Mouse (Mus musculus) fat pad, adult 2 months (tissue): ENCODE measurements around the gene E2f6.

Experiments
- DNase-seq: peaks from one replicate; pipeline ENCODE4 v3.0.0-alpha.2; 2011; ENCODE audit warnings: low read depth, low spot score; ENCODE audit errors: extremely low read depth

E2f6 gene

GRCm38 (mm10) chr12:16847204-16847792 is 36.5 kb downstream of the E2f6 start:
- DNase-seq, result no peak

DNA sequence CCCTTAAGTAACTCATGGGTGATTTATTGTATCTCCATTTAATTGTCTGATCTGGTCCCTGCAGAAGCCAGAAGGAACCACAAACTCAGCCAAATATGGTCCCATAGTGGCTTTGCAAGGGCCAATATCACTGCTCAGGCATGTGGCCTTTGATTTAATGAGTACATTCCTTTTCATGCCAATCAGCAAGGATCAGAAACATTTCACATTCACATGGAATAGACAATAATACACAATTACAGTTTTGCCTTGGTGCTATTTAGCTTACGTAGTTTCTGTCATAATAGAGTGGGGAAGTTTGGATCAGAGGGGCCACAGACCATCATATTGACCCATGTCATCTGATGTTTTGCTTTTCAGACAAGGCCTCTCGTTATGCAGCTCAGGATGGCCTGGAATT is 37.7 kb downstream of the E2f6 start:
- no peak for DNase-seq

GRCm38 (mm10) chr12:16849821-16850220 is 39.1 kb downstream of the E2f6 start:
- no peak for DNase-seq

DNA sequence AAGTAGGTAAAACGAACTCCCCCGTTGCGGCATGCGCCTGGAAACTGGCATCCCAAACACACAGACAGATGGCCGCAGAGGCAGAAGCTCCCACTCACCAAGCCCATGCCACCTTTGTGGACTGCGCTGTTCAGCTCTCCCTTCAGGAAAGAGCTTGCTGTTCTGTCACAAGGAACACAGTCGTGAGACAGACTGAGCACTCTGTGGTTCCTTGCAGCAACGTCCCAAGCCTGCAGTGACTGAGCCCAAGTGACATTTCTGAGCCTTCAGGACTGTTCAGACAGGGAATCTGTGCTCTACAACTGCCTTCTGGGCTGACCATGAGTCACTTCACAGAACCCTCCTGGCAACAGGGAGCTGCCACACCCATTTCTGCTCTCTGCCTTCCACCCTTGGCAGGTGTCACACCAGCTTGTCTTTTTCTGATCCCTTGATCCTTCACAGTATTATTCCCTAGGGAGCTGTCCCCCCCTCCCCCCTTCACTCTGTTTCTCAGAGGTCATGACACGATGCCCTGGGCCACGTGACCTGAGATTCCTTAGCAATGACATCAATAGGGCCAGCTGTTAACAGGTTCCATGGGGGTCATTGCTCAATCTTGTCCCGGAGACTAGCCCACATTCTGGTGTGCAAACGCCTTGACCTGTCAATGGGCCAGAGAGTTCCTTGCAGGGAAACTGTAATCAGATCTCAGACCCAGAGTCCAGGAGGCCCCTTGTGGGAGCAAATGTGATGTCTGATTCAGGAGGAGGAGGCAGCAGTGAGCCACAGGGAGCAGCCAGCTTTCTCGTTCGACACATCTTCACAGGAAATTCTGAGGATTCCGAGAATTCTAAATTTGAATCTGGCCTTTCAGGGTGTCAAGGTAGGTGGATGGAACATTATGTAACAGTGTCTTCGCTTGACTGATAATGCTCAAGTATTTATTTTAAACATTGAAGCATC is 39.9 kb downstream of the E2f6 start:
- no peak for DNase-seq

- no peak for DNase-seq
These were observed 42.8 kb downstream of the E2f6 start for GRCm38 (mm10) chr12:16853431-16854165.

- DNase-seq, result no peak
These were observed 45.0 kb downstream of the E2f6 start for GRCm38 (mm10) chr12:16855632-16856305.

GRCm38 (mm10) chr12:16856306-16856679 is 45.5 kb downstream of the E2f6 start:
- DNase-seq, result no peak

DNA sequence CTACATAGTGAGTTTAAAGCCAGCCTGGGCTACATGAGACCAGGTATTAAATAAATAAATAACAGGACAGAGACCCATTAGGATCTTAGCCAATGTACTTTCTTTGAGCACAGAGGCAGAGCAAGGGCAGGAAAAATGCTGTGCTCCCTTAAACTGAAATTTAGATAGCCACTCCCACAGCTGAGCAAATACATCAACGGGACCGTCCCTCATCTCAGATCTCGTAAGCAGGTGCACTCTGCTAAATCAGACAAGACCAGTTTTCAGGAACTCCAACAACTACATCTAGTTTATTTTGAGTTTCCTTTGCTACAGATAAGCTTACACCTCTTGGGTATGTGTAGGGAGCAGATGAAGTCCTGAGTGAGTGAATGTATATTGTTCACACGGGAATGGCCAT is 47.3 kb downstream of the E2f6 start:
- no peak for DNase-seq

DNA sequence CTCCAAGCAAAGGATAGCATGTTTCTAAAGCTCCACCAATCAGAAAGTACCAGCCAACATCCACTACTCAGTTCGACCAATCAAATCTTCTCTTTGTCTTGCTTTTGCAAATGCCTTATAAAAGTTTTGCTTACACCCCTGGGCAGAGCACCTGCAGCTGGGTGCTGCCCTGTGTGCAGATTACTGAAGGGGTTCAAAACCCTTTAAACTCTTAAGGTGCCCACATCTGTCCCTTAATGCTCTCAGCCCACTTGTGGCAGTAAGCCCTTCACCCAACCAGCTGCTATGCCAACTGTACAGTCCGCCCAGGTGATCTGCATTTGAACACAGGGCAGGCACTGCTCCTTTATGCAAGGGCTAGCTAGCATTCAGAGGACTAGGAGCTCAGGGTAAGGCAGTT is 49.0 kb downstream of the E2f6 start:
- DNase-seq, result no peak

GRCm38 (mm10) chr12:16860533-16860932 is 49.8 kb downstream of the E2f6 start:
- DNase-seq, result no peak

DNA sequence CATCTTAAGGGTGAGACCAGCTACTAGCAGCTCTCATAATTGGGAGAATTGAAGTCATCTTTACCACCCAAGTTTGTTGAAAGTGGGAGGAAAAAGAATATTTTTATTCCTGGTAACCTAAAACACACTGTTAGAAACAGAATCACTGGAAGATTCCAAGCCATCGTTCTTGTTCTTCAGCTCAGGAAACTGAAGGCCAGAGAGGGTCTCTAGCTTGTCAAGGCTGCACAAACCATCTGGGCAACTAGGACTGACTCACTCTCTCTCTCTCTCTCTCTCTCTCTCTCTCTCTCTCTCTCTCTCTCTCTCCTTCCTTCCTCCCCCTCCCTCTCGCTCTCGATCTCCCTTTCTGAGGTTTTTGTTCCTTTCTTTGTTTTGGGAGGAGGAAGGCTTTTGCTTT is 50.2 kb downstream of the E2f6 start:
- DNase-seq, result no peak

DNA sequence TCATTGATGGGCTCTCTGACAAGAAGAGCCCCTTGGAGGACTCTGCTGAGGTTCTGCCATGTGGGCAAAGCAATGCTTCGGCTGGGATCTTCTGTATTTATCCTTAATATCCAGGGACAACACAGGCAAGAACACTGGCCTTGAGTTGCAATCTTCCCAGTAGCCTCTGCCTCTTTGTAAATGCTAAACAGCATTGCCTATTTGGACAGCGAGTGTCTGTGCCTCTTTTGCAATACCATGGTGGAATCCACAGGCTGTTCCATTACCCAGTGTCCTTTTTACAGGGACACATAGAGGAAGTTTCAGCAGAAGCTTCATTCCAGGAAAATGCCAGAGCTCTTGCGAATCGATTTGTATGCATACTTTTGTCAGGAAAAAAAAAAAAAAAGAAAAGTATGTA is 53.7 kb downstream of the E2f6 start:
- no peak for DNase-seq

DNA sequence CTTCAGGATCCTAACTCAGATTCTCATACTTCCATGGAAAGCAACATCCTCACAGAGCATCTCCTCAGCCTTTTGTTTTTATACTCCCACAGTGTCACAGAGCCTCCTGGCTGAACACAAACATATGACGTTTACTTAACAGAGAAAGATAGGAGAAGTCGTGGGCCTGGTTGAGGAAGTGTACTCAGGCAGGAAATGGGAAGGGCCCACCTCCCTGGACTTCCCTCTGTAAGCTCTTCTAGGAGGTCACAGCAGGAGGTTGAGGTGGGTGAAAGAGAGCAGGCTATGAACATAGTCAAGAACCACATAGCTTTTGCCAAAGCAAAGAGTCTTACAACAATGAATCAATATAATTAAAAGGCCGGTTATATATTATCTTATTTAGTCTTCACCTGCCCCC is 55.1 kb downstream of the E2f6 start:
- no peak for DNase-seq

- DNase-seq, result no peak
These were observed 55.7 kb downstream of the E2f6 start for GRCm38 (mm10) chr12:16866460-16866859.

GRCm38 (mm10) chr12:16867306-16867705 is 56.5 kb downstream of the E2f6 start:
- DNase-seq, result no peak

DNA sequence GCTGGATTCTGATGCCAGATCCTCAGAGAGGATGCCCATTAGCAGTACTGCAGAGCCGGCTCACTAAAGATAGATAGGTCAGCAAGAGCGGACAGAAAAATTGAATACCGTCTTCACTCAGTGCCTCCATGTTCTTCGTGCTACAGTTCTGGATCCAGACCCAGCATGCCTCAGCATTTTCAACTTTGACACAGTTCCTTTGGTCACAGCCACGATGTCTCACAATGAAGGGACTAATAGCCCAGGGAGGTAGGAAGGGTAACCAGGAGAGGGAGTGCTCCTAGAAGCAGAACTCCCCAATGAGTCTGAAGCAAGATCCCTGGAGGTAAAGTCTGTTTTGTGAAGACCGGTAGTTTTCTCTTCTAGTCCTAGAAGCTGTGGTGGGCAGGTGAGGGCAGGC is 57.9 kb downstream of the E2f6 start:
- no peak for DNase-seq

DNA sequence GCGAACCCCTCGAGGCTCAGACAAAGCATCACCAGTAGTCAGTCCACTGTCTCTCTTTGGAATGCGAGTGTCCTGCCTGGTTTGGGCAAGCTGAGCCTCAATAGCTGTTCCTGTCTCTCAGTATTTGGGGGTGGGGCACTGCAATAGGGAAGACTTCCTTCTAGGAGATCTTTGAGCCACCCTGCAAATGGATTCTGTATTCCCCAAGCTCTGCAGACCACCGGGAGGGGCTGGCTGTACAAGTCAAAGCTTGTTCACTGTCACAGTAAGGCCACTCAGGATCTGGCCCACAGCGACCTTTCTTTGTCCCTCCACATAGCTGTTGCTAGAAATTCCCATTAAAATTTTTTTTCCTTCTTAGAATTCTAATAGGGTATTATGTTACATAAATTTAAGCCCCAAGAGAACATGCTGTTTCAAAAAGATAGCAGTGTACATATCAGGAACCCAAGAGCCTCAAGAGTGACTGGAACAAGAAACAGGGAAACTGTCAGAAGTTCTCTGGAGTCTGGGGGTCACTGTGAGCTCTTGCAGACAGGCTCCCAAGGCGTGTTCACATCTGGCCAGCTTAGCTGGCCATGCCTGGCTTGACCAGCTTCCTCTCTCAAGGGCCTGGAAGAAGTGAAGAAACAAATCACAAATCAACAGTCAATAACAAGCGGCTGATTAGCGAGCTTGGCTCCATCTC is 58.5 kb downstream of the E2f6 start:
- no peak for DNase-seq

- no peak for DNase-seq
These were observed 59.2 kb downstream of the E2f6 start for GRCm38 (mm10) chr12:16869870-16870404.

GRCm38 (mm10) chr12:16870405-16871068 is 59.8 kb downstream of the E2f6 start:
- DNase-seq, result no peak

DNA sequence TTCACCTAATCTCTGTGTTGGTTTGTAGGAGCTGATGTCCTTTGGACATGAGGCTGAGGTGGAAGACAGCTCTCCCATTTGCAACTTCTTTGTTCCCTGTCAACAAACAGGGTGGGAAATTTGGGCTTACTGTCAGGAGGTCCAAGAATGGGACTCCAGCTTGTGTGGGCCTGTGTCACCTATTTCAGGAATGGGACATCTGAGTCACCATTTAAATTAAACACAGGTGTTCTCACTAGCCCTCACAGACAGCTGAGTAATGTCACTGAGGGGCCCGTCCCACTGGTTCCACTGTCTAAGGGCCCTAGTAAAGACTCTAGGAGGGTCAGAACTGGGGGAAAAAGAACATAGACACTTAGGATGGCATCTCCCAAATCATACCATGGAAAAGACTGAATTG is 61.2 kb downstream of the E2f6 start:
- no peak for DNase-seq
